Comparison of ENCODE assay signal across 11 mouse cellular contexts in genomic region chr11:69945997-69946891, GRCm38 (mm10). TPM values are rescaled to one million over a fixed set of nuclear protein-coding genes. Genes with fewer than 3 reads are reported as not detected.
DNase-seq lines count a peak whose midpoint lies in the region; ATAC-seq and TF ChIP-seq lines count a peak whose summit lies in the region.
"Had no signal": no experiment of that assay in that cellular context is flagged by ENCODE, and none has a peak within 500 bp of the region (broad histone marks: within the 10 kb centered on the region; RNA-seq: fewer than 3 reads in every experiment).

No protein-coding gene starts in this region.

- no peak overlapping the region for H3K9ac ChIP-seq in hindbrain, embryonic 16.5 days (ENCODE audit: low read depth, low read length)
- peak overlapping the region; percentile 96 for H3K9ac ChIP-seq in liver, embryonic 14.5 days (replicated peaks)

- TF ChIP-seq EP300 in liver, embryonic 14.5 days (IDR thresholded peaks at IDR 0.05; ENCODE audit: low read depth) = peak; percentile 88

- H3K9me3 ChIP-seq in hindbrain, embryonic 10.5 days = no peaks in the 10 kb centered on the region
- H3K9me3 ChIP-seq in hindbrain, embryonic 16.5 days (ENCODE audit: control insufficient read depth, low read length) = no peaks in the 10 kb centered on the region
- no peaks in the 10 kb centered on the region for H3K9me3 ChIP-seq in liver, embryonic 14.5 days (ENCODE audit: control insufficient read depth, low read length)

- H3K4me2 ChIP-seq in hindbrain, embryonic 16.5 days (ENCODE audit: low read length) = no peak overlapping the region
- H3K4me2 ChIP-seq in liver, embryonic 14.5 days (ENCODE audit: low read depth) = peak overlapping the region; percentile 83

- H3K4me1 ChIP-seq in hindbrain, embryonic 10.5 days (replicated peaks) = peaks cover 31% of the 10 kb centered on the region
- H3K4me1 ChIP-seq in hindbrain, embryonic 16.5 days (ENCODE audit: control insufficient read depth, insufficient read depth, low read depth, low read length) = peaks cover 8% of the 10 kb centered on the region
- peaks cover 1% of the 10 kb centered on the region; the same call in 1 of the 2 replicates for H3K4me1 ChIP-seq in bone marrow, adult 2 months (ENCODE audit: control insufficient read depth, insufficient read depth, low read length)
- peaks cover 20 to 27% of the 10 kb centered on the region in 2 experiments for H3K4me1 ChIP-seq in liver, embryonic 14.5 days (replicated peaks; ENCODE audit: control insufficient read depth in 2 of 2, insufficient read depth in 2 of 2, low read length in 1 of 2)

- H3K4me3 ChIP-seq in hindbrain, embryonic 10.5 days = peak overlapping the region; percentile 60; the same call in 1 of the 2 replicates
- no peak overlapping the region for H3K4me3 ChIP-seq in hindbrain, embryonic 16.5 days (ENCODE audit: low read length)
- peak overlapping the region; percentile 70 for H3K4me3 ChIP-seq in bone marrow, adult 2 months (replicated peaks; ENCODE audit: control insufficient read depth, low read depth, low read length)
- peak overlapping the region; percentile 88 to 94 for H3K4me3 ChIP-seq in liver, embryonic 14.5 days (ENCODE audit: insufficient read depth in 1 of 2, low read depth in 2 of 2, low read length in 2 of 2)

- H3K27me3 ChIP-seq in hindbrain, embryonic 10.5 days (ENCODE audit: insufficient read depth, poor library complexity, severe bottlenecking) = peaks cover 16% of the 10 kb centered on the region
- H3K27me3 ChIP-seq in hindbrain, embryonic 16.5 days (replicated peaks; ENCODE audit: control insufficient read depth, insufficient read depth, low read length) = peaks cover 3% of the 10 kb centered on the region
- no peaks in the 10 kb centered on the region for H3K27me3 ChIP-seq in liver, embryonic 14.5 days (ENCODE audit: control insufficient read depth, insufficient read depth, low read length)

- DNase-seq in hindbrain, embryonic 10.5 days (ENCODE audit: low spot score) = no peak
- peak; percentile 82 to 87 (median 82) for DNase-seq in liver, embryonic 14.5 days (ENCODE audit: low read depth in 3 of 3, low spot score in 3 of 3)
- no peak for DNase-seq in thymus, postnatal 4 days
- no peak for DNase-seq in cerebellum, adult 11-12 months
- DNase-seq: right cerebral cortex, postnatal 25 days had no signal

- H3K27ac ChIP-seq in hindbrain, embryonic 10.5 days = peak overlapping the region; percentile 29; the same call in 1 of the 2 replicates
- H3K27ac ChIP-seq in hindbrain, embryonic 16.5 days (ENCODE audit: low read depth, low read length) = no peak overlapping the region
- peak overlapping the region; percentile 52 for H3K27ac ChIP-seq in bone marrow, adult 2 months (ENCODE audit: control insufficient read depth, insufficient read depth, low read depth, low read length, poor library complexity)
- peak overlapping the region; percentile 95 for H3K27ac ChIP-seq in liver, embryonic 14.5 days

- no peak for ATAC-seq in hindbrain, embryonic 16.5 days
- ATAC-seq in erythroblast, adult 5-6 weeks (replicated peaks; ENCODE audit: low FRiP score, poor library complexity, severe bottlenecking) = peak; percentile 70
- peak; percentile 81 for ATAC-seq in liver, embryonic 14.5 days (ENCODE audit: insufficient read depth)
- ATAC-seq in cerebellum, adult (ENCODE audit: insufficient number of reproducible peaks, low FRiP score, low TSS enrichment) = no peak
- ATAC-seq: midbrain, embryonic 16.5 days had no signal

- no peak; the same call in 1 of the 2 replicates for TF ChIP-seq POLR2A in bone marrow, adult 2 months (IDR thresholded peaks at IDR 0.05; ENCODE audit: borderline replicate concordance, control insufficient read depth, low read depth, low read length)

- TF ChIP-seq CTCF in bone marrow, adult 2 months (IDR thresholded peaks at IDR 0.05; ENCODE audit: control insufficient read depth, insufficient read depth, low read length) = no peak
- no peak for TF ChIP-seq CTCF in liver, embryonic 14.5 days (IDR thresholded peaks at IDR 0.05; ENCODE audit: low read depth)

- WGBS in hindbrain, embryonic 10.5 days = 93% methylated on average over 18 of the region's 18 CpGs
- WGBS in hindbrain, embryonic 16.5 days = 89% methylated on average over 18 of the region's 18 CpGs
- WGBS in bone marrow, adult 2 months = 80% methylated on average over 18 of the region's 18 CpGs
- 59% methylated on average over 18 of the region's 18 CpGs for WGBS in liver, embryonic 14.5 days (ENCODE audit: insufficient replicate concordance)

- peaks cover 45% of the 10 kb centered on the region for H3K36me3 ChIP-seq in hindbrain, embryonic 10.5 days
- no peaks in the 10 kb centered on the region for H3K36me3 ChIP-seq in hindbrain, embryonic 16.5 days (ENCODE audit: control insufficient read depth, insufficient read depth, low read length)
- H3K36me3 ChIP-seq in liver, embryonic 14.5 days (replicated peaks; ENCODE audit: control insufficient read depth, insufficient read depth, low read depth) = peaks cover 22% of the 10 kb centered on the region

RNA-seq across cellular contexts. Expression of gene Slc2a4, which starts 1.7 kb away (rescaled TPM):
- polyA plus RNA-seq in hindbrain, embryonic 10.5 days (2016; fragmentation: Nextera tagmentation; extraction: Ambion mirVana) = 11.0 and 13.0 TPM in 2 replicates
- polyA plus RNA-seq in hindbrain, embryonic 16.5 days (2015; fragmentation: Nextera tagmentation; extraction: Ambion mirVana) = 4.7 and 5.8 TPM in 2 replicates
- polyA plus RNA-seq in bone marrow, adult 2 months (2011; ENCODE audit: insufficient read depth, insufficient read length, low replicate concordance, missing spikeins) = 24.5 and 32.2 TPM in 2 replicates
- 31.3 and 37.9 TPM in 2 replicates for total RNA-seq in erythroblast, adult 5-6 weeks (2015; ENCODE audit: low replicate concordance)
- 98.1 and 151 TPM in 2 replicates for total RNA-seq in erythroblast, adult 5-6 weeks (2017; ENCODE audit: low replicate concordance)
- 17.0 and 17.4 TPM in 2 replicates for polyA plus RNA-seq in liver, embryonic 14.5 days (2012; rRNA removed)
- polyA plus RNA-seq in liver, embryonic 14.5 days (2014; fragmentation: Nextera tagmentation; extraction: Ambion mirVana) = 12.6 and 14.0 TPM in 2 replicates

RNA-seq across cellular contexts. Expression of gene Ybx2, which starts 10.6 kb away (rescaled TPM):
- 2.8 and 2.9 TPM in 2 replicates for polyA plus RNA-seq in hindbrain, embryonic 10.5 days (2016; fragmentation: Nextera tagmentation; extraction: Ambion mirVana)
- polyA plus RNA-seq in hindbrain, embryonic 16.5 days (2015; fragmentation: Nextera tagmentation; extraction: Ambion mirVana) = 5.7 and 6.2 TPM in 2 replicates
- 1.2 and 1.5 TPM in 2 replicates for polyA plus RNA-seq in bone marrow, adult 2 months (2011; ENCODE audit: insufficient read depth, insufficient read length, low replicate concordance, missing spikeins)
- not detected in 2 replicates for total RNA-seq in erythroblast, adult 5-6 weeks (2015; ENCODE audit: low replicate concordance)
- total RNA-seq in erythroblast, adult 5-6 weeks (2017; ENCODE audit: low replicate concordance) = 5.0 TPM in 1 of 2 replicates, not detected in the other
- 0.57 and 0.58 TPM in 2 replicates for polyA plus RNA-seq in liver, embryonic 14.5 days (2012; rRNA removed)
- polyA plus RNA-seq in liver, embryonic 14.5 days (2014; fragmentation: Nextera tagmentation; extraction: Ambion mirVana) = 0.23 TPM in 1 of 2 replicates, not detected in the other

RNA-seq across cellular contexts. Expression of gene Cldn7, which starts 18.3 kb away (rescaled TPM):
- 14.6 and 37.6 TPM in 2 replicates for polyA plus RNA-seq in hindbrain, embryonic 10.5 days (2016; fragmentation: Nextera tagmentation; extraction: Ambion mirVana)
- 0.17 and 0.33 TPM in 2 replicates for polyA plus RNA-seq in hindbrain, embryonic 16.5 days (2015; fragmentation: Nextera tagmentation; extraction: Ambion mirVana)
- not detected in 2 replicates for polyA plus RNA-seq in bone marrow, adult 2 months (2011; ENCODE audit: insufficient read depth, insufficient read length, low replicate concordance, missing spikeins)
- not detected in 2 replicates for total RNA-seq in erythroblast, adult 5-6 weeks (2015; ENCODE audit: low replicate concordance)
- not detected in 2 replicates for total RNA-seq in erythroblast, adult 5-6 weeks (2017; ENCODE audit: low replicate concordance)
- 2.0 and 4.0 TPM in 2 replicates for polyA plus RNA-seq in liver, embryonic 14.5 days (2012; rRNA removed)
- polyA plus RNA-seq in liver, embryonic 14.5 days (2014; fragmentation: Nextera tagmentation; extraction: Ambion mirVana) = 2.2 TPM in 2 replicates
- total RNA-seq: layer of hippocampus, postnatal 10 days had no signal

RNA-seq across cellular contexts. Expression of gene Eif5a, which starts 24.5 kb away (rescaled TPM):
- polyA plus RNA-seq in hindbrain, embryonic 10.5 days (2016; fragmentation: Nextera tagmentation; extraction: Ambion mirVana) = 2,350 and 2,667 TPM in 2 replicates
- 1,120 and 1,123 TPM in 2 replicates for polyA plus RNA-seq in hindbrain, embryonic 16.5 days (2015; fragmentation: Nextera tagmentation; extraction: Ambion mirVana)
- 378 and 387 TPM in 2 replicates for polyA plus RNA-seq in bone marrow, adult 2 months (2011; ENCODE audit: insufficient read depth, insufficient read length, low replicate concordance, missing spikeins)
- total RNA-seq in erythroblast, adult 5-6 weeks (2015; ENCODE audit: low replicate concordance) = 340 and 374 TPM in 2 replicates
- 154 and 205 TPM in 2 replicates for total RNA-seq in erythroblast, adult 5-6 weeks (2017; ENCODE audit: low replicate concordance)
- 652 and 846 TPM in 2 replicates for polyA plus RNA-seq in liver, embryonic 14.5 days (2012; rRNA removed)
- 1,316 and 1,415 TPM in 2 replicates for polyA plus RNA-seq in liver, embryonic 14.5 days (2014; fragmentation: Nextera tagmentation; extraction: Ambion mirVana)

RNA-seq across cellular contexts. Expression of gene Gps2, which starts 32.6 kb away (rescaled TPM):
- 96.8 and 105 TPM in 2 replicates for polyA plus RNA-seq in hindbrain, embryonic 10.5 days (2016; fragmentation: Nextera tagmentation; extraction: Ambion mirVana)
- 55.2 and 65.7 TPM in 2 replicates for polyA plus RNA-seq in hindbrain, embryonic 16.5 days (2015; fragmentation: Nextera tagmentation; extraction: Ambion mirVana)
- polyA plus RNA-seq in bone marrow, adult 2 months (2011; ENCODE audit: insufficient read depth, insufficient read length, low replicate concordance, missing spikeins) = 120 and 203 TPM in 2 replicates
- 69.0 and 102 TPM in 2 replicates for total RNA-seq in erythroblast, adult 5-6 weeks (2015; ENCODE audit: low replicate concordance)
- total RNA-seq in erythroblast, adult 5-6 weeks (2017; ENCODE audit: low replicate concordance) = 52.9 and 63.3 TPM in 2 replicates
- 79.5 and 93.1 TPM in 2 replicates for polyA plus RNA-seq in liver, embryonic 14.5 days (2012; rRNA removed)
- 82.7 and 91.2 TPM in 2 replicates for polyA plus RNA-seq in liver, embryonic 14.5 days (2014; fragmentation: Nextera tagmentation; extraction: Ambion mirVana)

Comparison
In these comparisons a context has a peak if more than half of its experiments do, and no peak if none do; other contexts are left out.
1. DNase-seq: peak in liver, embryonic 14.5 days (3 of 3); none in hindbrain, embryonic 10.5 days (single experiment), thymus, postnatal 4 days (single experiment) and cerebellum, adult 11-12 months (single experiment).
2. ATAC-seq: peak in erythroblast, adult 5-6 weeks (single experiment) and liver, embryonic 14.5 days (single experiment); none in hindbrain, embryonic 16.5 days (single experiment) and cerebellum, adult (single experiment).